Mouse (Mus musculus): ENCODE measurements around the gene Cspg5. TPM values are rescaled to one million over a fixed set of nuclear protein-coding genes. Genes with fewer than 3 reads are reported as not detected.

Cspg5 gene
- polyA plus RNA-seq (2015; fragmentation: Nextera tagmentation; extraction: Ambion mirVana) = 180 and 230 TPM in 2 replicates

DNA sequence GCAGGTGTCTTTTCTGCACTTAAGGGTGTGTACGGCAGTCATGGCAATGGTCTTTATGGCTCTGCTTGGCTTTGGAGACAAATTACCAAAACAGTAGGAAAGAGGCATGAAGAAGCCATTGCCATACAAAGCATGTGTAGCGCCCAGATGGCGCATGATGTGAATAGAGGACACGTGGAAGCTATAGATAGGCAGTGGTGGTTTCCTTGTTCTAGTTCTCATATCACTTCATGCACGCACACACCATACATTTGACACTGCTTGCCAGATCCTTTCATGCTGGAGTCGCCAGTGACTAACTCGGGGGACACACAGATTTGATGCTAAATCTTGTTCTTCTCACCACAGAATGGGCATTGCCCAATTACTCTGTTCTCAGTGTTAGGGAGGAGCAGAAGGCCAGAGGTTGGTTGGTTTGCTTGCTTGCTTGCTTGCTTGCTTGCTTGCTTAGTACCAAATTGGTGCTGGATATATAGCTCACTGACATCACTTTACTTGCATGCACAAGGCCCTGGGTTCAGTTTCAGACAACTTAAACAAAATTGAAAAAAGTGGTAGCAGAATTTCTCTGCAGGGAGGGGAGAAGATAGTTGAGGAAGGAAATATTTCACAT, at the start of gene Cspg5:
Cspg5 (plus strand) TSS at position 563 of the 613 bp plus-strand sequence.
- peaks cover 11% of the 10 kb centered on the region for H3K36me3 ChIP-seq (ENCODE audit: control insufficient read depth, insufficient read depth, low read length)
- H3K4me1 ChIP-seq (ENCODE audit: control insufficient read depth, insufficient read depth, low read length) = peaks cover 26% of the 10 kb centered on the region
- peak within 1 kb of the TSS; percentile 95 for H3K27ac ChIP-seq (ENCODE audit: low read length)
- peak within 1 kb of the TSS; percentile 91 for H3K4me3 ChIP-seq (ENCODE audit: low read depth, low read length)
- no peaks in the 10 kb centered on the region for H3K9me3 ChIP-seq (replicated peaks; ENCODE audit: control insufficient read depth, low read length, poor library complexity, severe bottlenecking)
- ATAC-seq = no peak
- peak within 1 kb of the TSS; percentile 92 for H3K4me2 ChIP-seq (ENCODE audit: low read length)
- 92% methylated on average over 7 of the region's 7 CpGs for WGBS
- peak within 1 kb of the TSS; percentile 95 for H3K9ac ChIP-seq (ENCODE audit: low read depth, low read length)
- no peaks in the 10 kb centered on the region for H3K27me3 ChIP-seq (ENCODE audit: control insufficient read depth, insufficient read depth, low read depth, low read length)

- WGBS = 93% methylated on average over 2 of the region's 2 CpGs
- H3K9me3 ChIP-seq (replicated peaks; ENCODE audit: control insufficient read depth, low read length, poor library complexity, severe bottlenecking) = no peaks in the 10 kb centered on the region
- H3K36me3 ChIP-seq (ENCODE audit: control insufficient read depth, insufficient read depth, low read length) = peaks cover 22% of the 10 kb centered on the region
- H3K4me1 ChIP-seq (ENCODE audit: control insufficient read depth, insufficient read depth, low read length) = no peaks in the 10 kb centered on the region
- no peak overlapping the region for H3K4me3 ChIP-seq (ENCODE audit: low read depth, low read length)
- no peaks in the 10 kb centered on the region for H3K27me3 ChIP-seq (ENCODE audit: control insufficient read depth, insufficient read depth, low read depth, low read length)
- H3K9ac ChIP-seq (ENCODE audit: low read depth, low read length) = no peak overlapping the region
- H3K4me2 ChIP-seq (ENCODE audit: low read length) = no peak overlapping the region
- ATAC-seq = no peak
- H3K27ac ChIP-seq (ENCODE audit: low read length) = no peak overlapping the region
These were observed 43.7 kb upstream of the Cspg5 start for GRCm38 (mm10) chr9:110199870-110200269.

DNA sequence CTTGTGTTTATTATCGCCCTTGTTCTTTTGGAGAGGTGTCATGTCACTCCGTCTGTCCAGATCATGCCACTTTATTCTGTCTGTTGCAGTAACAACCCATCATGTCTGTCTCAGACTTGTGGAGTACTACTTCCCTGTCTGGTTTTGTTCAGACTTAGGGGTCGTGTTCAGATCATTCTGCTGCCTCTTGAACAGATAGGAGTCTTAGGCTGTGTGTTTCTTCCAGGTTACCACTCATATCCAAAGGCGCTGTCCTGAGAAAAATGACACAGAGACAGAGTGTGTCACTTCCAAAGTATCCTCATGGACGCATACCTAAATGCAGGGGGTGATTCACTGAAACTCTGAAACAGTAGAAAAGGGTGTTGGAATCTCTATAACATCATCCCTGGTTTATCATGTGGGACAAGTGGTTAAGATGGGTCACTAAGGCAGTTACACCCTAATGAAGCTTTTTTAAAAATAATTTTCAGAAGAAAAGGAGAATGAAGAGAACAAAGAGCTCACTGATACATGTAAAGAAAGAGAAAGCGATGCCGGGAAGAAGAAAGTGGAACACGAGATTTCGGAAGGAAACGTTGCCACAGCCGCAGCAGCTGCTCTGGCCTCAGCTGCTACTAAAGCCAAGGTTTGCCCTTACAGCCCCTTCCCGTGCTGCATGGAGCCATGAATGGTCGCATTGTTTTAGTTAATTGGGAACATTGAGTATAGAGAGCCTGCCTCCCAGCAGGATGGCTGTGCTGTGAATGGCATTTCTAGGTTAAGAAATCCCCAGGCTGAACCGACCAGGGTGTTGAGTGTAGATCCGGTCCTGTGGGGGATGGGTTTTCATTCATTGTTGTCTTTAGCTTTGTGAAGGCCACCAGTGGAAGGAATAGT, 37.8 kb upstream of the Cspg5 start:
- Histone ChIP-seq H3K36me3 (ENCODE audit: control insufficient read depth, insufficient read depth, low read length) (peaks cover 19% of the 10 kb centered on the region), H3K9ac (ENCODE audit: low read depth, low read length) (0 out of 2 replicates have a peak overlapping the region, but pooled peaks have one; percentile 14)

DNA sequence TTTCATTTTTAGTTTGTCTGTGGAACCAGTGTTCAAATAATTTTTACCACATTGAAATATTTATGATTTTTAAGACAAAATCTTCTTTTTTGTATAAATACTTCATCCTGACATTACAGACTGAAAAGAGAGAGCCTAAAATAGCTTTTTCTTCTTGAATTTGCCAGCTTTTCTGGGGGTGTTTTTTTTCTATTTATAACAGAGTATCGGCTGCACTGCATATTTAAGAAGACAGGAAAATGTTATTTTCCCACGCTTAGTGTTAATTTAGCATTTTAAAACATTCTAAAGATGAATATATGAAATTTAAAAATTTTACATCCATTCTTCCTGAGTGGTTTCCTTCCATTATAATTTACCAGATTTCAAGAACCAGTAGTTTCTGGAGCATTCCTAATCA, 37.1 kb upstream of the Cspg5 start:
- no peak overlapping the region for H3K9ac ChIP-seq (ENCODE audit: low read depth, low read length)
- H3K4me1 ChIP-seq (ENCODE audit: control insufficient read depth, insufficient read depth, low read length) = peaks cover 10% of the 10 kb centered on the region
- H3K9me3 ChIP-seq (replicated peaks; ENCODE audit: control insufficient read depth, low read length, poor library complexity, severe bottlenecking) = no peaks in the 10 kb centered on the region
- H3K4me3 ChIP-seq (ENCODE audit: low read depth, low read length) = no peak overlapping the region
- H3K4me2 ChIP-seq (ENCODE audit: low read length) = no peak overlapping the region
- ATAC-seq = no peak
- 62% methylated on average over 2 of the region's 2 CpGs for WGBS
- no peaks in the 10 kb centered on the region for H3K27me3 ChIP-seq (ENCODE audit: control insufficient read depth, insufficient read depth, low read depth, low read length)
- H3K27ac ChIP-seq (ENCODE audit: low read length) = peak overlapping the region; percentile 73
- peaks cover 19% of the 10 kb centered on the region for H3K36me3 ChIP-seq (ENCODE audit: control insufficient read depth, insufficient read depth, low read length)

More for the DNA sequence above, 37.8 kb upstream of the Cspg5 start:
- peak; percentile 78 for ATAC-seq
- Histone ChIP-seq H3K27ac (ENCODE audit: low read length) (peak overlapping the region; percentile 73), H3K9me3 (replicated peaks; ENCODE audit: control insufficient read depth, low read length, poor library complexity, severe bottlenecking) (no peaks in the 10 kb centered on the region), H3K4me3 (ENCODE audit: low read depth, low read length) (no peak overlapping the region), H3K4me2 (ENCODE audit: low read length) (no peak overlapping the region), H3K4me1 (ENCODE audit: control insufficient read depth, insufficient read depth, low read length) (peaks cover 10% of the 10 kb centered on the region), H3K27me3 (ENCODE audit: control insufficient read depth, insufficient read depth, low read depth, low read length) (no peaks in the 10 kb centered on the region)
- 20% methylated on average over 15 of the region's 15 CpGs for WGBS

DNA sequence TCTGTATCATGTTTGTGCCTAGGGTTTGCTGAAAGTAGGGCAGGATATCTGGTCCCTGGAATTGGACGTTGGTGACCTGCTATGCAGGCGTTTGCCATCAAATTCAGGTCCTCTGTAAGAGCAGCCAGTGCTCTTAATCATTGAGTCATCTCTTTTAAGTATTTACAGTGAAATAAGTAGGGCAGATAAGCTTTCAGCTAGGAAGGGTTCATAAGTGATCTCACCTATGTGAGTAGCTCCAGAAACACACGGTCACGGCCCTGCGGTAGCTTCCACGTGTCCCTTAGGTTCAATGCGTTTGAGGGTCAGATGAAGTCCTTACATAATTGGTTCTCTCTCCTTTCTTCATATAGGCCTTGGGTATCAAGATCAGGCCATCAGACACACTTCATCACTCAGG, 35.3 kb upstream of the Cspg5 start:
- Histone ChIP-seq H3K9me3 (replicated peaks; ENCODE audit: control insufficient read depth, low read length, poor library complexity, severe bottlenecking) (no peaks in the 10 kb centered on the region), H3K27ac (ENCODE audit: low read length) (no peak overlapping the region), H3K36me3 (ENCODE audit: control insufficient read depth, insufficient read depth, low read length) (peaks cover 23% of the 10 kb centered on the region), H3K4me1 (ENCODE audit: control insufficient read depth, insufficient read depth, low read length) (peaks cover 10% of the 10 kb centered on the region), H3K27me3 (ENCODE audit: control insufficient read depth, insufficient read depth, low read depth, low read length) (no peaks in the 10 kb centered on the region), H3K4me3 (ENCODE audit: low read depth, low read length) (no peak overlapping the region), H3K9ac (ENCODE audit: low read depth, low read length) (no peak overlapping the region), H3K4me2 (ENCODE audit: low read length) (no peak overlapping the region)
- 71% methylated on average over 7 of the region's 7 CpGs for WGBS
- ATAC-seq = no peak

- no peaks in the 10 kb centered on the region for H3K27me3 ChIP-seq (ENCODE audit: control insufficient read depth, insufficient read depth, low read depth, low read length)
- no peak overlapping the region for H3K9ac ChIP-seq (ENCODE audit: low read depth, low read length)
- WGBS = 85% methylated on average over 3 of the region's 3 CpGs
- ATAC-seq = no peak
- no peak overlapping the region for H3K4me3 ChIP-seq (ENCODE audit: low read depth, low read length)
- H3K27ac ChIP-seq (ENCODE audit: low read length) = no peak overlapping the region
- H3K4me2 ChIP-seq (ENCODE audit: low read length) = no peak overlapping the region
- peaks cover 26% of the 10 kb centered on the region for H3K36me3 ChIP-seq (ENCODE audit: control insufficient read depth, insufficient read depth, low read length)
- H3K4me1 ChIP-seq (ENCODE audit: control insufficient read depth, insufficient read depth, low read length) = peaks cover 10% of the 10 kb centered on the region
- H3K9me3 ChIP-seq (replicated peaks; ENCODE audit: control insufficient read depth, low read length, poor library complexity, severe bottlenecking) = no peaks in the 10 kb centered on the region
These were observed 34.6 kb upstream of the Cspg5 start for GRCm38 (mm10) chr9:110208967-110209366.

GRCm38 (mm10) chr9:110224273-110224672, 19.3 kb upstream of the Cspg5 start:
- no peak for ATAC-seq
- H3K9ac ChIP-seq (ENCODE audit: low read depth, low read length) = no peak overlapping the region
- H3K4me1 ChIP-seq (ENCODE audit: control insufficient read depth, insufficient read depth, low read length) = no peaks in the 10 kb centered on the region
- no peaks in the 10 kb centered on the region for H3K9me3 ChIP-seq (replicated peaks; ENCODE audit: control insufficient read depth, low read length, poor library complexity, severe bottlenecking)
- peaks cover 41% of the 10 kb centered on the region for H3K36me3 ChIP-seq (ENCODE audit: control insufficient read depth, insufficient read depth, low read length)
- no peaks in the 10 kb centered on the region for H3K27me3 ChIP-seq (ENCODE audit: control insufficient read depth, insufficient read depth, low read depth, low read length)
- no peak overlapping the region for H3K4me3 ChIP-seq (ENCODE audit: low read depth, low read length)
- H3K27ac ChIP-seq (ENCODE audit: low read length) = no peak overlapping the region
- H3K4me2 ChIP-seq (ENCODE audit: low read length) = no peak overlapping the region
- 94% methylated on average over 4 of the region's 4 CpGs for WGBS

- WGBS = 96% methylated on average over 4 of the region's 4 CpGs
- H3K27ac ChIP-seq (ENCODE audit: low read length) = no peak overlapping the region
- H3K9me3 ChIP-seq (replicated peaks; ENCODE audit: control insufficient read depth, low read length, poor library complexity, severe bottlenecking) = no peaks in the 10 kb centered on the region
- H3K36me3 ChIP-seq (ENCODE audit: control insufficient read depth, insufficient read depth, low read length) = peaks cover 47% of the 10 kb centered on the region
- no peaks in the 10 kb centered on the region for H3K4me1 ChIP-seq (ENCODE audit: control insufficient read depth, insufficient read depth, low read length)
- no peak overlapping the region for H3K4me2 ChIP-seq (ENCODE audit: low read length)
- no peak overlapping the region for H3K4me3 ChIP-seq (ENCODE audit: low read depth, low read length)
- H3K27me3 ChIP-seq (ENCODE audit: control insufficient read depth, insufficient read depth, low read depth, low read length) = no peaks in the 10 kb centered on the region
- no peak for ATAC-seq
- H3K9ac ChIP-seq (ENCODE audit: low read depth, low read length) = no peak overlapping the region
These were observed 17.4 kb upstream of the Cspg5 start for GRCm38 (mm10) chr9:110226191-110226590.

DNA sequence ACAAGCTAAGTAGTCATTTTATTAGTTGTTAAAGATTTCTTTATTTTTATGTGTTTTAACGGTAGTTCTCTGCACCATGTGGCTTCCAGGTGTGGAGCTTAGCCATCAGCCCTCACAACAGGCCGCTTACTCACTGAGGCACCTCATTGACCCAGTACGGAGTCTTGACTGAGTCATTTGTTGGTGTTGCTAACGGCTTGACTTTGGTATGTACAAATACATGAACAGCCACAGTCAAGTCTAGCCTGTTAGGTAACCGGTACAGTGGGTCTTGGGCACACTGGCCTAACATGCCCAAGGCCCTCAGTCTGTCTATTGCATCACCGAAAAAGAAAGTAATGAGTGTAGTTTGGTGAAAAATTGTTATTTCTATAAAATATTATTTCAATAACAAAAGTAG, 14.9 kb upstream of the Cspg5 start:
- Histone ChIP-seq H3K9ac (ENCODE audit: low read depth, low read length) (no peak overlapping the region), H3K27ac (ENCODE audit: low read length) (no peak overlapping the region), H3K36me3 (ENCODE audit: control insufficient read depth, insufficient read depth, low read length) (peaks cover 28% of the 10 kb centered on the region), H3K27me3 (ENCODE audit: control insufficient read depth, insufficient read depth, low read depth, low read length) (no peaks in the 10 kb centered on the region), H3K4me2 (ENCODE audit: low read length) (no peak overlapping the region), H3K4me3 (ENCODE audit: low read depth, low read length) (no peak overlapping the region), H3K9me3 (replicated peaks; ENCODE audit: control insufficient read depth, low read length, poor library complexity, severe bottlenecking) (no peaks in the 10 kb centered on the region), H3K4me1 (ENCODE audit: control insufficient read depth, insufficient read depth, low read length) (no peaks in the 10 kb centered on the region)
- no peak for ATAC-seq
- 91% methylated on average over 6 of the region's 6 CpGs for WGBS

Data from midbrain, embryonic 16.5 days (tissue).